Mouse (Mus musculus) MEL-GATA-1-ER (cell line): Measurements from ENCODE around the gene Nars2.

ENCODE experiments used
- DNase-seq: peaks from one replicate; pipeline ENCODE4 v3.0.0-alpha.2; 2012; ENCODE audit warnings: low read depth; ENCODE audit errors: extremely low read depth

Nars2 gene

DNA sequence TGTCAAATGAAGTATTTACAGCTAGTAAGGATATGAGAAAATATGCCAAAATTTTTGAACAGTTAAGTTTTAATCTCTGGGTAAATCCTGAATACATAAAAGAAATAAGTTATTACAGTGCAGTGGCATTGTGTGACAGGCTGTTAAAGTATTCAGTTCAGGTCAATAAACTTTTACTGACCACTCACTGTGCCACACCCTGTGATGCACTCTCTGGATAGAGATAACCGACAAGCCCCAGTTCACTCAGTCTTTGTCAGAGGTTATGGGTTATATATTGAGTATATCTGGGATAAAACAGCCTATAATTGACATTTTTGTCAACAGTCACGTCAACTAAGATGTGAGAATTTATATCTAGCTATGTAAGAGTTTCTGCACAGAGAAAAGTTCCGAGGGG lies 120.2 kb downstream of the Nars2 start:
- DNase-seq, result no peak

DNA sequence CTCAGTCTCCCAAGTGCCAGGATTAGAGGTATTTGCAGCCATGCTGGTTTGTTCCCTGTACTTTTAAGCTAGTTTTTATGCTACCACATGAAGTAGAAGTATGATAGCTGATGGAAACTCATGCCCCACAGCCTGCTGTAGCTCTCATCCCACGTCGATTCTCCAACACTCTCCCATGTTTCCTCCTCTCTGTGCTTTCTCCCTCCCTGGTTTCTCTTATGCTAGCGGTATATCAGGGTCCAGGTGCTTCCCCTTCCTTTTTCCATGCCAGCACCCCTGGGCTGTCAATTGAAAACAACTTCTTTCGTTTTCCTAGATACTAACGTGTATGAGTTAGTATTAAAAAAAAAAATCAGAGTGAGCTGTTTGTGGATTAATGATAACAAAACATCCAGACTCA lies 120.8 kb downstream of the Nars2 start:
- no peak for DNase-seq

GRCm38 (mm10) chr7:97074974-97075373 lies 123.7 kb downstream of the Nars2 start:
- no peak for DNase-seq

- DNase-seq, result no peak
Observed at GRCm38 (mm10) chr7:97076977-97077376, 125.7 kb downstream of the Nars2 start.

DNA sequence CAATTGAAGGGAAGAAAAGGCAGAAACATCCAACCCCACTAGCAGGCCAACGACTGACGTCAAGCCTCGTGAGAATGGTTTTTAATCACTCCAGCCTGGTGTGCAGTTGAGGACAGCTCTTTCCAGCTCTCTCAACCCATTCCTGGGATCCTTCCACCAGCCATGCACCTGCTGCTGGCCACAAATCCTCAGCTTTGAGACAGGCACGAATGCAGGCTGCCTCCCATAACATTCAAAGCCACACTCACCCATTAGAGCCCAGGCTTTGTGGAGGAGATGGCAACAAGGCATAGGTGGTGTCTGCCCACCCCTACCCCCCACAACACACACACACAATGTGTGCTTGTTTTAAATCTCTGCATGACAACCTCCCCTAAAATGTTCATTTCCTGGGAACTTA lies 127.4 kb downstream of the Nars2 start:
- DNase-seq, result no peak

- no peak for DNase-seq
Observed at GRCm38 (mm10) chr7:97079145-97079544, 127.8 kb downstream of the Nars2 start.

DNA sequence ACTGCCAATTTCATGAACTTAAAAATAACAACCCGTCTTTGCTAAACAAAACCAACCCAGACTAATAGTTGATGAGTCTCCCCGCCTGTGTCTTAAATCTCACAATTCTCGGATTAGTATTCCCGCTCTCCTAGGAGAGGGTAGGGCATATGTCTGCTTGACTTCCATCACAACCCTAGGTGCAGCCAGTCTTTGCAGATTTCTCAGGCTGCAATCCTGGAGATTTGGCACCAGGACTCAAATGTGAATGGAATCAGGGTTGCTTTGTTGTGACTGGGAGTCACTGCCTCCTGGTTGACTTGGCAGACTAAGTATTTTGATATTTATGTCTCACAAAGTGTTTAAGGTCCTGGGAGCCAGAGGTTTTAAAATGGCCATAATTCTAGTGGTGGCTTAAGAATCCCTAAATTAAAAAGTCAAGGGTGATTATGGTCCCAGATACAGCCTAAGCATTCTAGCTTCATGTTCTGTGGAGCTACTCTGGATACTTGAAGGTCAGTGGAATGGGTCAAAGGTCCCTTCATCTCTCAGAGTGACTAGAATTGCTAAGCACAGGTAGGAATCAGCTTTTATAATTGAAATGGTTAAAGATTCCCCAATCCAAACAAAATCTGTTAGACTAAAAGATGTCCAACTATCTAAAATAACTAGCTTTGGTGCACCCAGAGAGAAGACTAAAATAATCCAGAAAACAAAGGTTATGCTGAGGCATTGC lies 128.5 kb downstream of the Nars2 start:
- no peak for DNase-seq

GRCm38 (mm10) chr7:97080621-97081241 lies 129.4 kb downstream of the Nars2 start:
- no peak for DNase-seq

GRCm38 (mm10) chr7:97081242-97081958 lies 130.1 kb downstream of the Nars2 start, which contains the start of gene Gab2:
Gab2 (plus strand) TSS chr7:97081586.
- DNase-seq, result no peak

DNA sequence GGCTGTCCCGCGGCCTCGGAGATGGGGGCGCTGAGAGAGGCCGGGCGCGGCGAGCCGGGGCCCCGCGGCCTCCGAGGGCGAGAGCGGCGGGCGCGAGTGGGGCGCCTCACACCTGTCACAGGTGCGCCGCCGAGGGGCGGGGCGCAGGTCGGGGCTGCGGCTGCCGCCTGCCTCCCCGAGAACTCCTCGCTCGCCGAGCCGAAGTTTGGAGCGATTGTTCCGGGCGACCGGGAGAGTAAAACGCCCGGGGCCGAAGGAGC lies 130.6 kb downstream of the Nars2 start:
- no peak for DNase-seq

DNA sequence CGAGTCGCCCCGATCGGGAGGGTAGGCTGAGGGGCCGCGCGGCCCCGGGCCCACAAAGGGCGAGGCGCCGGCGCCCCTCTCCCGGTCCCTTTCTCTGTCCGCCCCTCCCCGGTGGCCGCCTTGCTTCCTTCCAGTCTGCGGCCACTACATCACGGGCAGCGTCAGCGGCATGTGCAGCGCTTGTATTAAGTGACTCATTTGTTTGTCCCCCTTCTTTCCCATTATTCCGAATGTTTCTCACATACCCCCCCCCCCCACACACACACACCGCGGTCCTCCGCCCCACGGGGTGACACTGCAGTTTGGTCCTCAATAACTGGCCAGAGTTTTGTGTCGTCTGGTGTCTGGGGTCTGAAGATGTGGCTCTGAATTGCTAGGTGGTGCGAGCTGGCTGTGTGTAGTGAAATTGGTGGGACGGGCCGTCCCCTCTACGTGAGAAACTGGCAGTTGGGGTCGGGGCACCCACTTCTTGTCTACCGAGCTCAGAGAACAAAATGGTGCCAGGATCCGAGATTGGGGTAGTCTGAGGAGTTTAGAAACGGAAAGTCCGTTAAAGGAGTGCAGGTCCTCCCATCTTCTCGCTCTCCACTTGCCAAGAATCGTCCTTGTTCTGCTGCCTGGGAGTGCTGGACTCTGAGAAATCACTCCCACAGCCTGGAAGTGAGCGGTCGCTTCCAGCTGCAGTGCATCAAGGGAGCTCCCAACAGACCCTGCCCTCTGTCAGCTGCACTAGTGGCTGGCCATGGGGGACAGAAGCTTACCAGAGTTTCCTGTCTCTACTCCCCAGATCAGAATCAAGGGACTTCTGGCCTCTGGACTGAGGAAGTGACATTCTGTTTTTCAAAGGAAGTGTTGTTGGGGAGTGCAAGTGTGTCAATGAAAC lies 131.2 kb downstream of the Nars2 start:
- DNase-seq, result no peak

DNA sequence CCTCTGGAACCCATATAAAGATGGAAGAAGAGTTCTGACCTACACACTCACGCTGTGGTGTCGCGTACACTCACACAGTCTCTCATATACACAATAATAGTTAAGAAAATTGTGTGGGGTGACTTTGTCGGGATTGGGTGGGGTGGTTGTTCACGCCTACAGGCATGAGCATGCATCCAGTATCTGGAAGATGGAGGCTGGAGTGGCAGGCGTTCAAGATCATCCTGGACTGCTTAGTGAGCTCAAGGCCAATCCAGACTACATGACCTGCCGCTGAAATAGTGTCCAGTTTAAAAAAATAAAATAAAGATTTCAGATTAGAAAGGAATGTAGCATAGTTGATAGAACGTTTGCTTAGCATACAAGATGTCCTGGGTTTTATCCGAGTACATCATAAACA lies 132.3 kb downstream of the Nars2 start:
- no peak for DNase-seq

GRCm38 (mm10) chr7:97084181-97084580 lies 132.9 kb downstream of the Nars2 start:
- no peak for DNase-seq

- no peak for DNase-seq
Observed at GRCm38 (mm10) chr7:97085291-97085690, 134.0 kb downstream of the Nars2 start.

DNA sequence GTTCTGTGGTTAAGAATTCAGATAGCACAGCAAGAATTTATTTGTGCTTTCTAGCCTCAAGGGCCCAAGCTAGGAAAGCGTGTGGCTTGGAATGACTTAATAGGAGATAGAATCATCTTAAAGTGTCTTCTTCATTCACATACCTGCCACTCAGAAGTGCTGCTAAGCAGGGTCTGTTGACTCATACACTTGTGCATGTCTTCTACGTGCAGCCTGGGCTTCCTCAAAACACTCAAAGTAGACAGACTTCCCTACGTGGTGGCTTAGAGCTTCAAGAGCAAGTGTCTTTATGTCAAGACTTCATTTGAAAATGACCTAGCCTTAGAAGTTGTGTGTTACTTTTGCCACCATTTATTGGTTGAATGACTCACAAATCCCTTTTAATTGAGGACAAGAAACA lies 142.9 kb downstream of the Nars2 start:
- no peak for DNase-seq

GRCm38 (mm10) chr7:97108119-97108518 lies 156.8 kb downstream of the Nars2 start:
- DNase-seq, result no peak
